Comparison of ENCODE assay signal across 11 mouse cellular contexts in genomic region chr9:114699882-114700665, GRCm38 (mm10). TPM values are rescaled to one million over a fixed set of nuclear protein-coding genes. Genes with fewer than 3 reads are reported as not detected.
DNase-seq lines count a peak whose midpoint lies in the region; ATAC-seq lines count a peak whose summit lies in the region.
"Had no signal": no experiment of that assay in that cellular context is flagged by ENCODE, and none has a peak within 500 bp of the region (broad histone marks: within the 10 kb centered on the region; RNA-seq: fewer than 3 reads in every experiment).

No protein-coding gene starts in this region.

- peak; percentile 29 for DNase-seq in kidney, adult 18-20 months
- DNase-seq in kidney, postnatal 10 days, result no peak
- peak; percentile 29 for DNase-seq in kidney, postnatal 14 days
- no peak for DNase-seq in adrenal gland, adult 18-20 months (ENCODE audit: low spot score in 2 of 2)
- no peak for DNase-seq in natural killer cell, adult 2 months (ENCODE audit: low spot score in 2 of 2)
- DNase-seq: adrenal gland, adult 2 months; lung, postnatal 14 days; thymus, adult 2 months had no signal

- peak; percentile 54; the same call in 1 of the 2 replicates for ATAC-seq in common myeloid progenitor, adult 5-6 weeks (replicated peaks; ENCODE audit: low read depth, poor library complexity, severe bottlenecking)
- peak; percentile 91 for ATAC-seq in megakaryocyte-erythroid progenitor cell, adult 5-6 weeks (replicated peaks; ENCODE audit: low FRiP score, low TSS enrichment, poor library complexity, severe bottlenecking)
- ATAC-seq: intestine, embryonic 15.5 days had no signal

RNA-seq across cellular contexts. Expression of gene Dync1li1, which starts 11.5 kb away (rescaled TPM):
- total RNA-seq in common myeloid progenitor, adult 5-6 weeks (2017), result 35.9 and 44.7 TPM in 2 replicates
- total RNA-seq in megakaryocyte-erythroid progenitor cell, adult 5-6 weeks (2014; fragmentation: Nextera tagmentation), result 28.2 and 29.8 TPM in 2 replicates
- 40.9 and 52.6 TPM in 2 replicates for total RNA-seq in megakaryocyte-erythroid progenitor cell, adult 5-6 weeks (2017)
- 10 to 100 TPM; 42.0 to 44.7 TPM for total RNA-seq in adrenal gland, adult 18-20 months (2021)

RNA-seq across cellular contexts. Expression of gene Cmtm6, which starts 30.8 kb away (rescaled TPM):
- total RNA-seq in common myeloid progenitor, adult 5-6 weeks (2017), result 44.6 and 48.3 TPM in 2 replicates
- total RNA-seq in megakaryocyte-erythroid progenitor cell, adult 5-6 weeks (2014; fragmentation: Nextera tagmentation), result 21.3 and 22.7 TPM in 2 replicates
- total RNA-seq in megakaryocyte-erythroid progenitor cell, adult 5-6 weeks (2017), result 38.9 and 41.3 TPM in 2 replicates
- 100 to 1,000 TPM in 1 of 2 experiments, 10 to 100 TPM in 1; 59.9 to 106 TPM for total RNA-seq in adrenal gland, adult 18-20 months (2021)

Comparison
In these comparisons a context has a peak if more than half of its experiments do, and no peak if none do; other contexts are left out.
1. DNase-seq: peak in kidney, adult 18-20 months (single experiment) and kidney, postnatal 14 days (single experiment); none in kidney, postnatal 10 days (single experiment), adrenal gland, adult 18-20 months (0 of 2) and natural killer cell, adult 2 months (0 of 2).